Mouse (Mus musculus): Measurements from ENCODE around the gene Tmem262. TPM values are rescaled to one million over a fixed set of nuclear protein-coding genes. Genes with fewer than 3 reads are reported as not detected.
A peak's percentile ranks its signal among the peaks of the same experiment; 100 is the strongest.

Gene Tmem262
- polyA plus RNA-seq, 1 experiment from 2014 or later = not detected

GRCm38 (mm10) chr19:6105586-6105985, 25.8 kb downstream of the Tmem262 start, which contains the start of gene Naaladl1:
TSS of gene Naaladl1 (plus strand) at chr19:6105782.
- no peak for ATAC-seq (replicated peaks; ENCODE audit: insufficient number of reproducible peaks, insufficient read depth, low FRiP score, low read depth)
- H3K9ac ChIP-seq = no peak within 1 kb of the TSS

GRCm38 (mm10) chr19:6113116-6113515, 33.3 kb downstream of the Tmem262 start:
- 51% methylated on average over 6 of the region's 6 CpGs for WGBS
- Histone ChIP-seq H3K27me3 (no peaks in the 10 kb centered on the region), H3K27ac (no peak overlapping the region), H3K9me3 (replicated peaks) (no peaks in the 10 kb centered on the region), H3K9ac (no peak overlapping the region), H3K4me3 (no peak overlapping the region), H3K4me1 (replicated peaks) (peaks cover 18% of the 10 kb centered on the region), H3K4me2 (no peak overlapping the region), H3K36me3 (peaks cover 20% of the 10 kb centered on the region)
- no peak for ATAC-seq (replicated peaks; ENCODE audit: insufficient number of reproducible peaks, insufficient read depth, low FRiP score, low read depth)

More at GRCm38 (mm10) chr19:6105586-6105985, 25.8 kb downstream of the Tmem262 start, which contains the start of gene Naaladl1:
- H3K27me3 ChIP-seq = no peaks in the 10 kb centered on the region
- H3K9me3 ChIP-seq (replicated peaks) = no peaks in the 10 kb centered on the region
- no peaks in the 10 kb centered on the region for H3K4me1 ChIP-seq (replicated peaks)
- H3K36me3 ChIP-seq = no peaks in the 10 kb centered on the region
- WGBS = 86% methylated on average over 7 of the region's 7 CpGs
- H3K27ac ChIP-seq = no peak within 1 kb of the TSS
- no peak within 1 kb of the TSS for H3K4me3 ChIP-seq
- H3K4me2 ChIP-seq = no peak within 1 kb of the TSS

- 82% methylated on average over 15 of the region's 15 CpGs for WGBS
- Histone ChIP-seq H3K4me3 (peak overlapping the region; percentile 71), H3K9me3 (replicated peaks) (no peaks in the 10 kb centered on the region)
Measured at GRCm38 (mm10) chr19:6116113-6116850, 36.4 kb downstream of the Tmem262 start.

GRCm38 (mm10) chr19:6117346-6117985, 37.6 kb downstream of the Tmem262 start:
- Histone ChIP-seq H3K27me3 (no peaks in the 10 kb centered on the region), H3K9me3 (replicated peaks) (no peaks in the 10 kb centered on the region), H3K4me2 (peak overlapping the region; percentile 93), H3K4me3 (peak overlapping the region; percentile 71), H3K36me3 (peaks cover 23% of the 10 kb centered on the region), H3K9ac (peak overlapping the region; percentile 79), H3K27ac (peak overlapping the region; percentile 99), H3K4me1 (replicated peaks) (peaks cover 24% of the 10 kb centered on the region)
- ATAC-seq (replicated peaks; ENCODE audit: insufficient number of reproducible peaks, insufficient read depth, low FRiP score, low read depth) = no peak
- WGBS = 4% methylated on average over 32 of the region's 32 CpGs

More at GRCm38 (mm10) chr19:6116113-6116850, 36.4 kb downstream of the Tmem262 start:
- Histone ChIP-seq H3K4me1 (replicated peaks) (peaks cover 24% of the 10 kb centered on the region), H3K27ac (peak overlapping the region; percentile 33; the same call in 1 of the 2 replicates), H3K36me3 (peaks cover 23% of the 10 kb centered on the region), H3K27me3 (no peaks in the 10 kb centered on the region), H3K4me2 (peak overlapping the region; percentile 93), H3K9ac (peak overlapping the region; percentile 3; the same call in 1 of the 2 replicates)
- ATAC-seq (replicated peaks; ENCODE audit: insufficient number of reproducible peaks, insufficient read depth, low FRiP score, low read depth) = no peak

GRCm38 (mm10) chr19:6117986-6118676, 38.3 kb downstream of the Tmem262 start, which contains the start of gene Sac3d1:
TSS of gene Sac3d1 (minus strand) at chr19:6118650.
- Histone ChIP-seq H3K27me3 (no peaks in the 10 kb centered on the region), H3K4me1 (replicated peaks) (peaks cover 24% of the 10 kb centered on the region), H3K4me3 (peak within 1 kb of the TSS; percentile 71), H3K9ac (peak within 1 kb of the TSS; percentile 79), H3K9me3 (replicated peaks) (no peaks in the 10 kb centered on the region), H3K4me2 (peak within 1 kb of the TSS; percentile 93), H3K36me3 (peaks cover 23% of the 10 kb centered on the region), H3K27ac (peak within 1 kb of the TSS; percentile 99)
- whole genome bisulfite sequencing = under 1% methylated on average over 77 of the region's 77 CpGs
- peak; percentile 84 for ATAC-seq (replicated peaks; ENCODE audit: insufficient number of reproducible peaks, insufficient read depth, low FRiP score, low read depth)

GRCm38 (mm10) chr19:6118677-6119185, 38.9 kb downstream of the Tmem262 start:
- no peak for ATAC-seq (replicated peaks; ENCODE audit: insufficient number of reproducible peaks, insufficient read depth, low FRiP score, low read depth)
- H3K9ac ChIP-seq = peak overlapping the region; percentile 79
- WGBS = 2% methylated on average over 8 of the region's 8 CpGs
- peaks cover 24% of the 10 kb centered on the region for H3K4me1 ChIP-seq (replicated peaks)
- no peaks in the 10 kb centered on the region for H3K9me3 ChIP-seq (replicated peaks)
- peak overlapping the region; percentile 99 for H3K27ac ChIP-seq
- peaks cover 23% of the 10 kb centered on the region for H3K36me3 ChIP-seq
- peak overlapping the region; percentile 93 for H3K4me2 ChIP-seq
- H3K4me3 ChIP-seq = peak overlapping the region; percentile 71
- H3K27me3 ChIP-seq = no peaks in the 10 kb centered on the region

GRCm38 (mm10) chr19:6121761-6122160, 41.9 kb downstream of the Tmem262 start:
- 32% methylated on average over 19 of the region's 19 CpGs for WGBS
- no peak overlapping the region for H3K4me2 ChIP-seq
- H3K27me3 ChIP-seq = no peaks in the 10 kb centered on the region

GRCm38 (mm10) chr19:6123330-6123729, 43.5 kb downstream of the Tmem262 start:
- Histone ChIP-seq H3K27me3 (no peaks in the 10 kb centered on the region), H3K9me3 (replicated peaks) (no peaks in the 10 kb centered on the region), H3K4me1 (replicated peaks) (peaks cover 6% of the 10 kb centered on the region), H3K27ac (no peak overlapping the region), H3K9ac (no peak overlapping the region), H3K4me2 (no peak overlapping the region), H3K36me3 (0 out of 2 replicates have a peak, but pooled peaks cover 3% of the 10 kb centered on the region), H3K4me3 (no peak overlapping the region)
- ATAC-seq (replicated peaks; ENCODE audit: insufficient number of reproducible peaks, insufficient read depth, low FRiP score, low read depth) = no peak
- WGBS = 80% methylated on average over 8 of the region's 8 CpGs

More at GRCm38 (mm10) chr19:6121761-6122160, 41.9 kb downstream of the Tmem262 start:
- Histone ChIP-seq H3K4me3 (no peak overlapping the region), H3K27ac (no peak overlapping the region), H3K9me3 (replicated peaks) (no peaks in the 10 kb centered on the region), H3K9ac (no peak overlapping the region), H3K4me1 (replicated peaks) (peaks cover 15% of the 10 kb centered on the region), H3K36me3 (0 out of 2 replicates have a peak, but pooled peaks cover 3% of the 10 kb centered on the region)
- no peak for ATAC-seq (replicated peaks; ENCODE audit: insufficient number of reproducible peaks, insufficient read depth, low FRiP score, low read depth)

- WGBS = 67% methylated on average over 2 of the region's 2 CpGs
- H3K9me3 ChIP-seq (replicated peaks) = no peaks in the 10 kb centered on the region
- ATAC-seq (replicated peaks; ENCODE audit: insufficient number of reproducible peaks, insufficient read depth, low FRiP score, low read depth) = no peak
- no peak overlapping the region for H3K4me3 ChIP-seq
- no peak overlapping the region for H3K9ac ChIP-seq
- no peak overlapping the region for H3K27ac ChIP-seq
- no peak overlapping the region for H3K4me2 ChIP-seq
- 0 out of 2 replicates have a peak, but pooled peaks cover 2% of the 10 kb centered on the region for H3K4me1 ChIP-seq (replicated peaks)
- 0 out of 2 replicates have a peak, but pooled peaks cover 3% of the 10 kb centered on the region for H3K36me3 ChIP-seq
- H3K27me3 ChIP-seq = no peaks in the 10 kb centered on the region
Measured at GRCm38 (mm10) chr19:6124898-6125297, 45.1 kb downstream of the Tmem262 start.

- Histone ChIP-seq H3K9ac (no peak overlapping the region), H3K4me1 (replicated peaks) (0 out of 2 replicates have a peak, but pooled peaks cover 2% of the 10 kb centered on the region), H3K4me2 (no peak overlapping the region), H3K4me3 (no peak overlapping the region), H3K9me3 (replicated peaks) (no peaks in the 10 kb centered on the region), H3K27ac (no peak overlapping the region), H3K27me3 (no peaks in the 10 kb centered on the region), H3K36me3 (no peaks in the 10 kb centered on the region)
- no peak for ATAC-seq (replicated peaks; ENCODE audit: insufficient number of reproducible peaks, insufficient read depth, low FRiP score, low read depth)
- 22% methylated on average over 4 of the region's 4 CpGs for WGBS
Measured at GRCm38 (mm10) chr19:6126289-6126688, 46.5 kb downstream of the Tmem262 start.

Data from heart, embryonic 15.5 days (tissue).